Mouse (Mus musculus): ENCODE data around the gene Htr3b.

The Htr3b gene

GRCm38 (mm10) chr9:48928781-48929180 lies 36.0 kb downstream of the Htr3b start:
- in situ Hi-C loops (cut with MboI; ENCODE audit: low sequenced_read_pairs), result no loop called here

DNA sequence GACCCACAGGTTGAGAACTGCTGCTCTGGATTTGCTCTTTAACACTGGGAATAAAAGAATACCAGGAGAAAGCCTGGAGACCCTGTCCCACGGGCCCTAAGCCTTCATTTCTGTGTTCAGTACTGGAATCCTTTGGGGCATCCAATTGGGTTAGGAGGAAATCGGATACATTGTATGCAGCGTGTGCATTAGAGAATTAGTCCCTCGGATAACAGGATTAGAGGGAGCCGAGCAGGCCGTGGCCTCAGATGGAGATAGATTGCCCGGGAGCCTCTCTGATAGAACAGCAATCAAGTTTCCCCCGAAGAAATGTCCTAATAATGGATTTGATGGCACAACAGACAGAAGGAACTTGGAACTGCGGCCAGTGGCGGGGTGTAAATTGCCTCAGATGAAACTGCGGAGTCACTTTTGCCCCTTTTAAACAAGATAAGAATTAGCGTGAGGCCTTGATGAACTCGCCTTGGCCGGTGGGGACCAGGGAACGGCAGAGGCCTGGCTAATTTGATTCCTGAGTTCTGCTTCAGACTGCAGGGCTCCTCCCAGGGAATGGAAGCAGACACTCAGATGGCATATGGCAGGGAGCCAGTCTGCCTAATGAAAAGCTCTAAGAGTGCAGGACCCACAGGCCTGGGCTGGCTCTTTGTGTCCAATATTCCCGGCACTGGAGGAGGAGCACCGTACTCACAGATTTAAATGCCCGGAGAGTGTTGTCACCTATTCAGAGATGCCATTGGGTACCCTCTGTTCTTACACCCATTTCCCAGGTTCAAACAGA lies 48.6 kb downstream of the Htr3b start:
- in situ Hi-C loops (cut with MboI; ENCODE audit: low sequenced_read_pairs), result no loop called here

DNA sequence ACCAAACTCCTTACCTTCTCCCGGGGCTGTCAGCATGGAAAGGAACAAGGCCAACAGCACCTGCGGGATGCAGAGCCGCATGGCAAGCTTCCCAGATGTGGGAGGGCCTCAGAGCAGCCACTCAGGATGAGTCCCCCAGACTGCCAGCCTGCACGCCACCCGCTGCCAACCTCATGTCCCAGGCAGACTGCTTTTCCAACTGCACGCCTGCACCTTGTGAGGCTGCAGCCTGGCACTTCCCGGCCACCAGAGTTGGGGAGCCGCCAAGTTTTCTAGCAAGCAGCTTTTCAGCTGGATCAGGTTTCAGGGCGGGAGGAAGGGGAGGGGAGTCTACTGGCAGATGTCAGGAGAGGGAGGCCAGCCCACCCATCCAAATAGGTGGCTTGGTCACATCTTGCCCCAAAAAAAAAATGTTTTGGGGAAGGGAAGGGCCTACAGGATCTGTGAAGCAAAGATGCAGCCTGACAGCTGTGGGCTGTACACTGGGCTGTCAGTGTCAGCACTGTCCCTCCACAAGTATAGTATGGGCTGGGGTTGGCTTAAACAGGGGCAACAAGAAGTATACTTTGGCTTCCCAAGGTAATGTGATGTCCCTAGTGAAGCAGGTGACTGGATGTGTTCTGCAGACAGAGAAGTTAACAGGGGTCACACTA lies 53.8 kb downstream of the Htr3b start, which contains the start of gene Htr3a:
Gene Htr3a (minus strand): TSS at position 215 of the 653 bp plus-strand sequence.
- in situ Hi-C loops (cut with MboI; ENCODE audit: low sequenced_read_pairs), result no loop called here

- in situ Hi-C loops (cut with MboI; ENCODE audit: low sequenced_read_pairs), result no loop called here
Observed at GRCm38 (mm10) chr9:48904421-48904820, 60.4 kb downstream of the Htr3b start.

DNA sequence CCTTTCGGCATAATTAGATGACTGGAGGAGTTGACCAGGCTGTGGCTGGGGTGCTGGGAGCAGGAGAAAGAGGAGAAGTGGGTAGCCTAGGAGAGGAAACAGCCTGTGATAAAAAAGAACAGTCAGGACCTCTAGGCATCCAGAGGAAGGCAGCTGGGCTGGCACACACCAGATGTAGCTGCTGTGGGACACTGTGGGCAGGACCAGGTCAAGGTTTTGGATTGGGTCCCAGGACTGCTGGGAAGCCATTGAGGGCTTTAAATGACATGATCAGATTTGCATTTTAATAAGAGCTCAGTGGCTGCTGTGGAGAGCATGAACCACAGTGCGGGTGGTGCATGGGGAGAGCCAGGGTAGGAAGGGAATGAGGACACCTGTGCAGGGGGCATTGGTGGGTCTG lies 61.0 kb downstream of the Htr3b start:
- in situ Hi-C loops (cut with MboI; ENCODE audit: low sequenced_read_pairs), result no loop called here

DNA sequence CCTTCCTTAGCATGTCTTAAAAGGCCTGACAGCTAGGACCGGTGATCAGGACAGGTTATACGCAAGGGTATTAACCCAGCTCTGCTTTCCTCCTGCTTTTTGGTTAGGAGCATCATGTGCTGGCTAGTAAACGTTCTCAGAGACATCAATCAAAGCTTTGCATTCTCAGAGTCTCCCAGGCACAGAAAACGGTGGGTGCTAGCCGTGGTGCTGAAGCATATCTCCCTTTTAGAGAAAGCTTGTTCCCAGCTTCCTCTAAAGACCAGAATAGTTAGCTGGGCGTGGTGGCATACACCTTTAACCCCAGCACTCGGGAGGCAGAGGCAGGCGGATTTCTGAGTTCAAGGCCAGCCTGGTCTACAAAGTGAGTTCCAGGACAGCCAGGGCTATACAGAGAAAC lies 66.2 kb downstream of the Htr3b start:
- in situ Hi-C loops (cut with MboI; ENCODE audit: low sequenced_read_pairs), result no loop called here

- in situ Hi-C loops (cut with MboI; ENCODE audit: low sequenced_read_pairs), result no loop called here
Observed at GRCm38 (mm10) chr9:48895819-48896536, 68.8 kb downstream of the Htr3b start.

DNA sequence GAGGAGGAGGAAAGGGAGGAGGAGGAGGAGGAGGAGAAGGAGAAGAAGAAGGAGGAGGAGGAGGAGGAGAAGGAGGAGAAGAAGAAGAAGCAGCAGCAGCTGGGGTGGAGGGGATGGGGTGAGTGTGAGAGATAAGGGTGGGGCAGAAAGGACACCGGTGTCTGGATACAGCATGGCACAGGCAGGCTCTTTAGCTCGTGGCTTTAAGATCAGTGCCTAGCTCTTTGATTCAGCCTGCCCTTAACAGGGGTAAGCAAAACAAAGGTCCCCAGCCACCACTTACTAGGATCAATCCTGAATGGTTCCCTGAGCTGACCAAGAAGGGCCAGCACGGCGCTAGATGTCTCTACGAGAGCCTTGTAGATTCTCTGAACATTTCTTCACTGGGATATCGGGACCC lies 70.0 kb downstream of the Htr3b start:
- in situ Hi-C loops (cut with MboI; ENCODE audit: low sequenced_read_pairs), result no loop called here

DNA sequence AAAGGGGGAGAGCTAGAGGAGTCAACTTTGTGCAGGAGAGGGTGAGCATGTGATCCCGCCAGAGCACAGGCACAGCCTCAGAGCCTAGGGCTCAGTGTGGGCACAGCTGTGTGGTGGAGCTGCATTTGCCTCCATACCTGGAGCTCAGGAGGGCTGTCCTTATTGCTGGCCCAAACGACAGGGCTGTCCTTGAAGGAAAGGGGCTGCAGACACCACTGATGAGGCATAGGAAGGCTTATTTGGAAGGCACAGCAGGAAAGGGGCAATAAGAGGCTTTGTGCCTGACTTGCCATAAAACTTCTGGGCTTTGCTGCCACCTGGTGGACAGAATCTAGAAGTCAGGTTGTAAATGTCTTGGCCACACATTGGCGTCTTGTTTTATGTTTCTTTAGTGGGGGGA lies 70.8 kb downstream of the Htr3b start:
- in situ Hi-C loops (cut with MboI; ENCODE audit: low sequenced_read_pairs), result no loop called here

- in situ Hi-C loops (cut with MboI; ENCODE audit: low sequenced_read_pairs), result no loop called here
Observed at GRCm38 (mm10) chr9:48889093-48889492, 75.7 kb downstream of the Htr3b start.
